Mouse (Mus musculus): ENCODE measurements around the gene Pex11g.

DNA sequence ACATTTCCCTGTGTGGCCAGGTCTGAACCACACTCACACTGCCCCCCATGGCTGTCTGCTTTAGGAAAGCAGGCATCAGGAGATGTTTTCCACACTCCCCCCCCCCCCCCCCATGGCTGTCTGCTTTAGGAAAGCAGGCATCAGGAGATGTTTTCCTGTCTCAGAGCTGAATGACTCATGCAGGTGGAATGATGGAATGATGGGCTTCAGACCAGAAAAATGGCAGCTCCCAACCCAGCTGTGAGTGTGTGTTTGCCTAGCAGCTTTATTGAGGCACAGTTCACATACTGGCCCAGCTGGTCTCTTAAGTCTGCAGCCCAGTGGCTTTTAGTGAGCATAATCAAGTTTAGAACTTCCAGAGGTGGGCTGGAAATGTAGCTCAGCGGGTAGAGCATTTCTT, 49.4 kb downstream of the Pex11g start:
- TF ChIP-seq CTCF (IDR thresholded peaks at IDR 0.05; ENCODE audit: extremely low read depth, insufficient read depth, low read length) (no peak), POLR2A (IDR thresholded peaks at IDR 0.05; ENCODE audit: extremely low read depth, insufficient read depth, low read length) (no peak)
